Mouse (Mus musculus): ENCODE results near the gene Myl9. TPM values are rescaled to one million over a fixed set of nuclear protein-coding genes. Genes with fewer than 3 reads are reported as not detected.

The Myl9 gene
- polyA plus RNA-seq, 1 experiment from 2014 or later, result 105 TPM

DNA sequence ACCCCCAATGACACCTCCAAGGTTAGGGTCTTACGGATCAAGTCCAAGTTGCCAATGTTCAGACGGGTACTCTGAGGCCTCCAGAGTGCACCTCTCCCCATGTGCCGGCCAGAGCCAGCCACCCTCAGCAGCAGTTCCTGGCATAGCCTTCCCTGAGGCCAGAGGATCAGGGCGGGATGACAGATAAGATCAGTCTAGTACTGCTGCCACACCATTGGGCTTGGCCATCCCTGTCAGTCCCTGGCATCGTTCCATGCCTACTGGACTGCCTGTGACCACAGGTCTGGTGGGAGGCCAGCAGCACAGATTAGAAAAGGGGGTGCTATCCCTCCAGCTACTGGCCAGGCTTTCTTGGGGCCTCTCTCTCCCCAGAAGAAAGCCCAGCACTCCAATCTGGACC lies 3.8 kb downstream of the Myl9 start:
- H3K27ac ChIP-seq (ENCODE audit: low read depth, low read length), result no peak overlapping the region
- no peaks in the 10 kb centered on the region for H3K9me3 ChIP-seq (ENCODE audit: control insufficient read depth, low read length)
- no peak overlapping the region for H3K4me3 ChIP-seq (ENCODE audit: low read depth, low read length)
- WGBS, result 81% methylated on average over 5 of the region's 5 CpGs
- peaks cover 8% of the 10 kb centered on the region for H3K4me1 ChIP-seq (replicated peaks; ENCODE audit: control insufficient read depth, insufficient read depth, low read length)
- H3K27me3 ChIP-seq (ENCODE audit: control insufficient read depth, insufficient read depth, low read length), result peaks cover 5% of the 10 kb centered on the region; the same call in 1 of the 2 replicates
- no peak for DNase-seq (ENCODE audit: low spot score)
- ATAC-seq (replicated peaks; ENCODE audit: low FRiP score), result no peak
- H3K9ac ChIP-seq (ENCODE audit: low read length), result no peak overlapping the region
- H3K4me2 ChIP-seq (ENCODE audit: low read depth, low read length, severe bottlenecking), result no peak overlapping the region
- no peaks in the 10 kb centered on the region for H3K36me3 ChIP-seq (ENCODE audit: control insufficient read depth, insufficient read depth, low read length)

DNA sequence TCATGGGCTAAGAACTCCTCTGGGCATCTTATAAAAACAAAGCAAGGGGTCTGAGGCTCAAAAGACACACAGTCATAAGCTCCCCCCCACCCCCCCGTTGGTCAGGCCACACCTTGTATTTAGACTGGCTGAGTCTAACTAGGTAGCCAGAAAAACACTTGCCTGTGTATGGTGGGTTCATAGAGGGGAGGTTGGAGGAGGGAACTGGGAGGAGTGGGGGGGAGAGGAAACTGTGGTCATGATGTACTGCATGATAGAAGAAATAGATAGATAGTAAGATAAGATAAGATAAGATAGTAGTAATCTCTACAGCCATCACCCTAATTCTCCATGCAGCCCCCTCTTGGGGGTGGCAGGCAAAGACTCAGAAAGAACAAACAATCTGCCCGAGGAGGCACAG lies 4.3 kb downstream of the Myl9 start:
- Histone ChIP-seq H3K4me3 (ENCODE audit: low read depth, low read length) (no peak overlapping the region), H3K9me3 (ENCODE audit: control insufficient read depth, low read length) (no peaks in the 10 kb centered on the region), H3K4me2 (ENCODE audit: low read depth, low read length, severe bottlenecking) (no peak overlapping the region), H3K4me1 (replicated peaks; ENCODE audit: control insufficient read depth, insufficient read depth, low read length) (peaks cover 7% of the 10 kb centered on the region), H3K9ac (ENCODE audit: low read length) (no peak overlapping the region), H3K27ac (ENCODE audit: low read depth, low read length) (no peak overlapping the region), H3K36me3 (ENCODE audit: control insufficient read depth, insufficient read depth, low read length) (no peaks in the 10 kb centered on the region), H3K27me3 (ENCODE audit: control insufficient read depth, insufficient read depth, low read length) (peaks cover 5% of the 10 kb centered on the region; the same call in 1 of the 2 replicates)
- ATAC-seq (replicated peaks; ENCODE audit: low FRiP score) (no peak), DNase-seq (ENCODE audit: low spot score) (no peak)
- WGBS, result 64% methylated on average over 2 of the region's 2 CpGs

DNA sequence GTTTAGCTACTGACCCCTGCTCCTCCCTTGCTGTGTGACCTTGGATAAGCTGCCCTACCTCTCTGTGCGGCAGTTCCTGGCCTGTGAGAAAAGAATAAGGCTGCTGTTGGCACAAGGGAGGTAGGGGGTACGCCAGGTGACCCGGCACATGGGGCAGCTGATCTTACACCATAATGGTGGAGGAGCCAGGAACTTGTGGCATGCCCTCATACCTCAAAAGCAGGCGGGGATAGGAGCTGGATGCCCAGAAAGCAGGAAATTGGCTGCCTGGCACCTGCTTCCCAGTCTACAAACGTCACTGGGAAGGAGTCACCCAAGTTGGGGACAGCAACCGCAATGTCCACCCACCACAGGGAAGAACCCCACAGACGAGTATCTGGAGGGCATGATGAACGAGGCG lies 4.9 kb downstream of the Myl9 start:
- Histone ChIP-seq H3K27ac (ENCODE audit: low read depth, low read length) (no peak overlapping the region), H3K27me3 (ENCODE audit: control insufficient read depth, insufficient read depth, low read length) (peaks cover 5% of the 10 kb centered on the region; the same call in 1 of the 2 replicates)

DNA sequence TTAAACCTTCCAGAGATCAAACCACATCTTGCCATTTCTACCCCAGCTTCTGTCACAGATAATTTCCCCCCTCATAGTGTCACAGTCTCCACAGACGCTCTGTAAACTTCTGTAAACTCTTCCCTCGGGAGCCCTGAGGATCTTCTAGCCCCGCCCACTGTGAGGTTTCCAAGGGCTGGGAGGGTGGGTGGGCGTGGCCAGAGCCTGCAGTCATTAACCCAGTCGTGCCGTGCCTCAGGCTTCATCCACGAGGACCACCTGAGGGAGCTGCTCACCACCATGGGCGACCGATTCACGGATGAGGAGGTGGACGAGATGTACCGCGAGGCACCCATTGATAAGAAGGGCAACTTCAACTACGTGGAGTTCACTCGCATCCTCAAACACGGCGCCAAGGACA lies 5.5 kb downstream of the Myl9 start:
- H3K36me3 ChIP-seq (ENCODE audit: control insufficient read depth, insufficient read depth, low read length), result no peaks in the 10 kb centered on the region
- H3K9ac ChIP-seq (ENCODE audit: low read length), result no peak overlapping the region
- no peak for DNase-seq (ENCODE audit: low spot score)
- H3K9me3 ChIP-seq (ENCODE audit: control insufficient read depth, low read length), result no peaks in the 10 kb centered on the region
- peak; percentile 32; the same call in 1 of the 2 replicates for ATAC-seq (replicated peaks; ENCODE audit: low FRiP score)
- peaks cover 2% of the 10 kb centered on the region; the same call in 1 of the 2 replicates for H3K27me3 ChIP-seq (ENCODE audit: control insufficient read depth, insufficient read depth, low read length)
- H3K4me1 ChIP-seq (replicated peaks; ENCODE audit: control insufficient read depth, insufficient read depth, low read length), result 0 out of 2 replicates have a peak, but pooled peaks cover under 1% of the 10 kb centered on the region
- H3K4me2 ChIP-seq (ENCODE audit: low read depth, low read length, severe bottlenecking), result peak overlapping the region; percentile 15; the same call in 1 of the 2 replicates
- H3K4me3 ChIP-seq (ENCODE audit: low read depth, low read length), result no peak overlapping the region
- 21% methylated on average over 17 of the region's 17 CpGs for WGBS
- no peak overlapping the region for H3K27ac ChIP-seq (ENCODE audit: low read depth, low read length)

More for the DNA sequence above, 4.9 kb downstream of the Myl9 start:
- Histone ChIP-seq H3K4me1 (replicated peaks; ENCODE audit: control insufficient read depth, insufficient read depth, low read length) (peaks cover 4% of the 10 kb centered on the region), H3K9me3 (ENCODE audit: control insufficient read depth, low read length) (no peaks in the 10 kb centered on the region), H3K4me2 (ENCODE audit: low read depth, low read length, severe bottlenecking) (no peak overlapping the region), H3K36me3 (ENCODE audit: control insufficient read depth, insufficient read depth, low read length) (no peaks in the 10 kb centered on the region), H3K9ac (ENCODE audit: low read length) (no peak overlapping the region), H3K4me3 (ENCODE audit: low read depth, low read length) (no peak overlapping the region)
- DNase-seq (ENCODE audit: low spot score) (no peak), ATAC-seq (replicated peaks; ENCODE audit: low FRiP score) (no peak)
- WGBS, result 74% methylated on average over 9 of the region's 9 CpGs

- no peak overlapping the region for H3K9ac ChIP-seq (ENCODE audit: low read length)
- H3K9me3 ChIP-seq (ENCODE audit: control insufficient read depth, low read length), result no peaks in the 10 kb centered on the region
- H3K4me3 ChIP-seq (ENCODE audit: low read depth, low read length), result no peak overlapping the region
- no peaks in the 10 kb centered on the region for H3K4me1 ChIP-seq (replicated peaks; ENCODE audit: control insufficient read depth, insufficient read depth, low read length)
- no peaks in the 10 kb centered on the region for H3K27me3 ChIP-seq (ENCODE audit: control insufficient read depth, insufficient read depth, low read length)
- H3K36me3 ChIP-seq (ENCODE audit: control insufficient read depth, insufficient read depth, low read length), result no peaks in the 10 kb centered on the region
- no peak overlapping the region for H3K27ac ChIP-seq (ENCODE audit: low read depth, low read length)
- DNase-seq (ENCODE audit: low spot score), result no peak
- H3K4me2 ChIP-seq (ENCODE audit: low read depth, low read length, severe bottlenecking), result peak overlapping the region; percentile 15; the same call in 1 of the 2 replicates
- 73% methylated on average over 4 of the region's 4 CpGs for WGBS
- ATAC-seq (replicated peaks; ENCODE audit: low FRiP score), result no peak
Observed at GRCm38 (mm10) chr2:156781281-156781680, 6.1 kb downstream of the Myl9 start.

GRCm38 (mm10) chr2:156781836-156782480 lies 6.7 kb downstream of the Myl9 start:
- H3K9ac ChIP-seq (ENCODE audit: low read length), result no peak overlapping the region
- H3K27me3 ChIP-seq (ENCODE audit: control insufficient read depth, insufficient read depth, low read length), result no peaks in the 10 kb centered on the region
- no peak overlapping the region for H3K4me2 ChIP-seq (ENCODE audit: low read depth, low read length, severe bottlenecking)
- H3K4me1 ChIP-seq (replicated peaks; ENCODE audit: control insufficient read depth, insufficient read depth, low read length), result no peaks in the 10 kb centered on the region
- H3K9me3 ChIP-seq (ENCODE audit: control insufficient read depth, low read length), result no peaks in the 10 kb centered on the region
- WGBS, result 66% methylated on average over 4 of the region's 4 CpGs
- no peak overlapping the region for H3K4me3 ChIP-seq (ENCODE audit: low read depth, low read length)
- ATAC-seq (replicated peaks; ENCODE audit: low FRiP score) (no peak), DNase-seq (ENCODE audit: low spot score) (no peak)
- no peaks in the 10 kb centered on the region for H3K36me3 ChIP-seq (ENCODE audit: control insufficient read depth, insufficient read depth, low read length)
- H3K27ac ChIP-seq (ENCODE audit: low read depth, low read length), result no peak overlapping the region

- H3K27me3 ChIP-seq (ENCODE audit: control insufficient read depth, insufficient read depth, low read length), result no peaks in the 10 kb centered on the region
- H3K4me1 ChIP-seq (replicated peaks; ENCODE audit: control insufficient read depth, insufficient read depth, low read length), result no peaks in the 10 kb centered on the region
- H3K4me2 ChIP-seq (ENCODE audit: low read depth, low read length, severe bottlenecking), result no peak overlapping the region
- no peak overlapping the region for H3K9ac ChIP-seq (ENCODE audit: low read length)
- no peaks in the 10 kb centered on the region for H3K36me3 ChIP-seq (ENCODE audit: control insufficient read depth, insufficient read depth, low read length)
- no peak overlapping the region for H3K4me3 ChIP-seq (ENCODE audit: low read depth, low read length)
- 82% methylated on average over 10 of the region's 10 CpGs for WGBS
- H3K27ac ChIP-seq (ENCODE audit: low read depth, low read length), result no peak overlapping the region
- no peak for ATAC-seq (replicated peaks; ENCODE audit: low FRiP score)
- H3K9me3 ChIP-seq (ENCODE audit: control insufficient read depth, low read length), result no peaks in the 10 kb centered on the region
- DNase-seq (ENCODE audit: low spot score), result no peak
Observed at GRCm38 (mm10) chr2:156782481-156783348, 7.5 kb downstream of the Myl9 start.

DNA sequence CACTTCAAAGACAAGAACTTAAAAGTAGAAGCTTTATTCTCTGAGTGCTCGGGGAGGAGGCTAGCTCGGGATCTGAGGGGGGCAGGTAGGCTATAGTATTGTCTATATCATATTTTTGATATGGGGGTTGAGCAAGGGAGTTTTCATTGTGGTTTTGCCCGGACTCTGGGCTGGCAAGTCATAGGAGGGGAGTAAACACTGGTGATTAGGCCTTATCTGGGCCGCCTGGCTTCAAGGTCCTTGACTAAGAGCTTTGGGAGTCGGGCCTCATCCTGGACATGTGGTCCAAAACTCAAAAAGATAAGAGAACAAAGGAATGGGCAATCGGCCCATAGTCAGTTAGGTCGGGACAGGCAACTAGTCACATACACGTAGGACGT lies 8.1 kb downstream of the Myl9 start:
- WGBS, result 85% methylated on average over 9 of the region's 9 CpGs

More for the DNA sequence above, 8.1 kb downstream of the Myl9 start:
- DNase-seq (ENCODE audit: low spot score), result no peak
- Histone ChIP-seq H3K4me2 (ENCODE audit: low read depth, low read length, severe bottlenecking) (no peak overlapping the region), H3K27ac (ENCODE audit: low read depth, low read length) (no peak overlapping the region), H3K4me1 (replicated peaks; ENCODE audit: control insufficient read depth, insufficient read depth, low read length) (no peaks in the 10 kb centered on the region), H3K9ac (ENCODE audit: low read length) (no peak overlapping the region), H3K27me3 (ENCODE audit: control insufficient read depth, insufficient read depth, low read length) (no peaks in the 10 kb centered on the region), H3K4me3 (ENCODE audit: low read depth, low read length) (no peak overlapping the region), H3K9me3 (ENCODE audit: control insufficient read depth, low read length) (no peaks in the 10 kb centered on the region), H3K36me3 (ENCODE audit: control insufficient read depth, insufficient read depth, low read length) (no peaks in the 10 kb centered on the region)
- ATAC-seq (replicated peaks; ENCODE audit: low FRiP score), result no peak

All from forebrain, embryonic 11.5 days (tissue).